Comparison of ENCODE assay signal across 8 mouse cellular contexts in genomic region chrX:48207761-48208487, GRCm38 (mm10). TPM values are rescaled to one million over a fixed set of nuclear protein-coding genes. Genes with fewer than 3 reads are reported as not detected.
DNase-seq lines count a peak whose midpoint lies in the region; ATAC-seq lines count a peak whose summit lies in the region.

No protein-coding gene starts in this region.

- peak; percentile 78 for ATAC-seq in neural tube, embryonic 11.5 days (ENCODE audit: insufficient read depth, low FRiP score, low TSS enrichment)
- ATAC-seq in embryonic facial prominence, embryonic 13.5 days (ENCODE audit: insufficient number of reproducible peaks, insufficient read depth, low FRiP score, low TSS enrichment, low read depth), result peak; percentile 90
- ATAC-seq in megakaryocyte-erythroid progenitor cell, adult 5-6 weeks (replicated peaks; ENCODE audit: low FRiP score, low TSS enrichment, poor library complexity, severe bottlenecking), result peak; percentile 35; the same call in 1 of the 2 replicates

- no peaks in the 10 kb centered on the region for H3K27me3 ChIP-seq in neural tube, embryonic 11.5 days (ENCODE audit: control insufficient read depth, insufficient read depth, low read length)
- no peaks in the 10 kb centered on the region for H3K27me3 ChIP-seq in embryonic facial prominence, embryonic 13.5 days

- no peak overlapping the region for H3K27ac ChIP-seq in neural tube, embryonic 11.5 days (ENCODE audit: low read depth, low read length)
- peak overlapping the region; percentile 55; the same call in 1 of the 2 replicates for H3K27ac ChIP-seq in embryonic facial prominence, embryonic 13.5 days

- DNase-seq in neural tube, embryonic 11.5 days (ENCODE audit: low spot score), result no peak
- no peak for DNase-seq in neural tube, embryonic 10.5 days (ENCODE audit: extremely low spot score, low spot score)
- peak; percentile 32 for DNase-seq in adrenal gland, postnatal 10 days
- peak; percentile 46 for DNase-seq in heart, postnatal 4 days
- peak; percentile 12 to 25 for DNase-seq in layer of hippocampus, postnatal 25 days (ENCODE audit: extremely low spot score in 1 of 2, low spot score in 1 of 2)
- DNase-seq in testis, postnatal 10 days (ENCODE audit: low spot score), result peak; percentile 50

- H3K4me3 ChIP-seq in neural tube, embryonic 11.5 days (ENCODE audit: low read depth, low read length), result peak overlapping the region; percentile 57
- peak overlapping the region; percentile 61 for H3K4me3 ChIP-seq in embryonic facial prominence, embryonic 13.5 days

- WGBS in neural tube, embryonic 11.5 days, result 19% methylated on average over 36 of the region's 36 CpGs
- WGBS in embryonic facial prominence, embryonic 13.5 days, result 15% methylated on average over 36 of the region's 36 CpGs

- no peaks in the 10 kb centered on the region for H3K9me3 ChIP-seq in neural tube, embryonic 11.5 days (ENCODE audit: control insufficient read depth, low read length)
- no peaks in the 10 kb centered on the region for H3K9me3 ChIP-seq in embryonic facial prominence, embryonic 13.5 days

- H3K36me3 ChIP-seq in neural tube, embryonic 11.5 days (ENCODE audit: control insufficient read depth, insufficient read depth, low read length), result no peaks in the 10 kb centered on the region
- no peaks in the 10 kb centered on the region; the same call in 1 of the 2 replicates for H3K36me3 ChIP-seq in embryonic facial prominence, embryonic 13.5 days

- peak overlapping the region; percentile 61 for H3K9ac ChIP-seq in neural tube, embryonic 11.5 days (ENCODE audit: low read length)
- peak overlapping the region; percentile 75 for H3K9ac ChIP-seq in embryonic facial prominence, embryonic 13.5 days

- peak overlapping the region; percentile 48 for H3K4me2 ChIP-seq in neural tube, embryonic 11.5 days (ENCODE audit: low read depth)
- H3K4me2 ChIP-seq in embryonic facial prominence, embryonic 13.5 days, result peak overlapping the region; percentile 61

- no peaks in the 10 kb centered on the region for H3K4me1 ChIP-seq in neural tube, embryonic 11.5 days (ENCODE audit: control insufficient read depth, insufficient read depth, low read length)
- 0 out of 2 replicates have a peak, but pooled peaks cover 2% of the 10 kb centered on the region for H3K4me1 ChIP-seq in embryonic facial prominence, embryonic 13.5 days

RNA-seq across cellular contexts. Expression of gene Zdhhc9, which starts 0.8 kb away (rescaled TPM):
- polyA plus RNA-seq in neural tube, embryonic 11.5 days (2014; fragmentation: Nextera tagmentation; extraction: Ambion mirVana), result 2.8 and 3.7 TPM in 2 replicates
- 10 to 100 TPM; 19.1 to 21.0 TPM for total RNA-seq in adrenal gland, postnatal 10 days (2021)
- 5.9 and 6.6 TPM in 2 replicates for polyA plus RNA-seq in embryonic facial prominence, embryonic 13.5 days (2015; fragmentation: Nextera tagmentation; extraction: Ambion mirVana)
- total RNA-seq in heart, postnatal 4 days (2021), result 10 to 100 TPM; 26.7 to 30.8 TPM
- total RNA-seq in layer of hippocampus, postnatal 25 days (2021), result 10 to 100 TPM; 46.6 to 50.2 TPM
- total RNA-seq in megakaryocyte-erythroid progenitor cell, adult 5-6 weeks (2014; fragmentation: Nextera tagmentation), result 12.3 and 17.4 TPM in 2 replicates
- 3.2 and 3.9 TPM in 2 replicates for total RNA-seq in megakaryocyte-erythroid progenitor cell, adult 5-6 weeks (2017)

RNA-seq across cellular contexts. Expression of gene Utp14a, which starts 48.7 kb away (rescaled TPM):
- 22.4 and 23.3 TPM in 2 replicates for polyA plus RNA-seq in neural tube, embryonic 11.5 days (2014; fragmentation: Nextera tagmentation; extraction: Ambion mirVana)
- 10 to 100 TPM; 14.9 to 18.5 TPM for total RNA-seq in adrenal gland, postnatal 10 days (2021)
- 21.8 and 22.5 TPM in 2 replicates for polyA plus RNA-seq in embryonic facial prominence, embryonic 13.5 days (2015; fragmentation: Nextera tagmentation; extraction: Ambion mirVana)
- 10 to 100 TPM; 14.4 to 20.6 TPM for total RNA-seq in heart, postnatal 4 days (2021)
- total RNA-seq in layer of hippocampus, postnatal 25 days (2021), result 10 to 100 TPM; 16.1 to 18.8 TPM
- 61.4 and 77.8 TPM in 2 replicates for total RNA-seq in megakaryocyte-erythroid progenitor cell, adult 5-6 weeks (2014; fragmentation: Nextera tagmentation)
- 120 and 121 TPM in 2 replicates for total RNA-seq in megakaryocyte-erythroid progenitor cell, adult 5-6 weeks (2017)

Comparison
In these comparisons a context has a peak if more than half of its experiments do, and no peak if none do; other contexts are left out.
1. ATAC-seq: peak in every context shown above with its lines; median percentile 90 in embryonic facial prominence, embryonic 13.5 days; 78 in neural tube, embryonic 11.5 days; 35 in megakaryocyte-erythroid progenitor cell, adult 5-6 weeks.
2. DNase-seq: peak in adrenal gland, postnatal 10 days (single experiment), heart, postnatal 4 days (single experiment), layer of hippocampus, postnatal 25 days (2 of 2) and testis, postnatal 10 days (single experiment); none in neural tube, embryonic 11.5 days (single experiment) and neural tube, embryonic 10.5 days (single experiment).